Mouse (Mus musculus) heart, postnatal 10 days (tissue): ENCODE data around the gene Dnah2. TPM values are rescaled to one million over a fixed set of nuclear protein-coding genes. Genes with fewer than 3 reads are reported as not detected.

Experiments
- DNase-seq, 2 experiments: peaks; one replicate each; pipeline ENCODE4 v3.0.0; 2021
- intact Hi-C: fragments of 180-260 bp; cut with DNase I; formaldehyde crosslinking; loops from one replicate; pipeline ENCODE4 v1.15.1; 2025
- total RNA-seq, 2 experiments: library from RNA; stranded (reverse); gene quantifications; 2 replicates each; pipeline ENCODE4 v1.2.3; 2021

Gene Dnah2
- total RNA-seq, 2 experiments from 2014 or later = 0.02 to 0.10 TPM

- intact Hi-C loops = no loop called here
- no peak for DNase-seq
These were observed 125.0 kb downstream of the Dnah2 start for GRCm38 (mm10) chr11:69423885-69424284.

GRCm38 (mm10) chr11:69422842-69423241 is 126.1 kb downstream of the Dnah2 start:
- DNase-seq = no peak
- intact Hi-C loops = no loop called here

DNA sequence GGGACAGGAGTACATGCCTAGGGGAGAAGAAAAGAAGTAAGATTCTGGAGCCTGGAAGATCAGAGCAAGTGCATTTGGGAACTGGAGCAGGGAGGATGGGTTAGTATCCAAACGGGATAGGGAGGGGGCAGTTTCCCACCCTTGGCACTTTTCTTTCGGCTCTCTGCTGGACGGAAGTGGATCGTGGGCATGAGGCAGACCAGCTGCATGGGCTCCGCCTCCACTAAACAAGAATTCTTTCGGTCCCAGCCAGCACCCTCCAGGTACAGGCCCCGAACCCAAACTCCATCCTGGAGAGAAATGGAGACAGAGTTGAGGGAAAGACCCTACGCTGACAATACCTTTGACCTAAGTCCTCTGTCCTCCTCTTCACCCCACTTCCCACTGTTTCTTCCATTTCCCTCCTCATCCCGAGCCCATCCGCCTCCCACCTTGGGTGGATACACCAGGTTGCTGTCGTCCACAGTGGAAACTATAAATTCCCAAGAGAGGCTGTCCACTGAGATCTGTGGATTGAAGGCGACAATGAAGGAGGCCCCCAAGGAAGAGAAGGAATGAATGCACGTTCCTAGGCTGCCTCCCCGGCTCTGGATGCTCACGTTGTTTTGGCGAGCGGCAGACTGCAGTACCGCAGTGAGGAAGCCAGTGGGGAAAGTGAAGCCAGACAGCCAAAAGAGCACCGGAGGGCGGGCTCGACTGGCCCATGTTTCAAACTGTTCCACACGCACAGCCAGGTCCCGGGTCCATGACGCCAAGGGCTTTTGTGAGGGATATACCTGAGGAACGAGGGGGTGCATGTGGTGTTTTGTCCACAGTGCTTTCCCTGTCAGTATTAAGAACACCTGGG is 127.6 kb downstream of the Dnah2 start:
- DNase-seq = no peak
- intact Hi-C loops = no loop called here

- DNase-seq = no peak
- intact Hi-C loops = no loop called here
These were observed 128.3 kb downstream of the Dnah2 start for GRCm38 (mm10) chr11:69420554-69421000.

- intact Hi-C loops = loop anchor here (1.0 to 10.0 kb wide), 2 partner anchors 19 to 325 kb away; partner anchors contain the start of gene Per1
- DNase-seq = peak; percentile 66 to 71
These were observed 128.9 kb downstream of the Dnah2 start for GRCm38 (mm10) chr11:69419813-69420553.

DNA sequence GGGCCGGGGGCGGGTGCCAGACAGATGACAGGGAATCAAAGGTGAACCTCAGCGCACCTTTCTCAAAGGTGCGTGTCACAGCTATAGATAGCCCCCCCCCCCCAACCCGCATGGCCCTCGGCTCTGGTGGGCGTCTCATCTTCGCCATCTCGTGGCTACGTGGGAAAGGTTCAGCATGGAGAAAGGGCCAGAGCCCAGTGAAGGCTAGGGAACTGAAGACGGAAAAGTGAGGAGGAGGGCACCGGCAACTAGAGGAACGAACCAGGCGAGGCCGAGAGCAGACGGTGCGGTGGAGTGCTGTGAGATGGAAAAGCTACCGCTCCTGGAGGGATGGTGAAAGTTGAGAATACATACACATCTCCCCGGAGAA is 129.5 kb downstream of the Dnah2 start:
- intact Hi-C loops = loop anchor here (1.0 to 10.0 kb wide), 2 partner anchors 18 to 325 kb away; partner anchors contain the start of gene Per1
- peak; percentile 60 to 69 for DNase-seq

- intact Hi-C loops = loop anchor here (1.0 to 10.0 kb wide), 3 partner anchors 8 to 324 kb away; partner anchors contain the start of gene Per1
- peak; percentile 95 for DNase-seq
These were observed 130.1 kb downstream of the Dnah2 start for GRCm38 (mm10) chr11:69418481-69419442.

- intact Hi-C loops = loop anchor here (1.0 to 10.0 kb wide), 2 partner anchors 7 to 323 kb away; partner anchors contain the start of gene Per1
These were observed 131.2 kb downstream of the Dnah2 start for GRCm38 (mm10) chr11:69417449-69418384.

DNA sequence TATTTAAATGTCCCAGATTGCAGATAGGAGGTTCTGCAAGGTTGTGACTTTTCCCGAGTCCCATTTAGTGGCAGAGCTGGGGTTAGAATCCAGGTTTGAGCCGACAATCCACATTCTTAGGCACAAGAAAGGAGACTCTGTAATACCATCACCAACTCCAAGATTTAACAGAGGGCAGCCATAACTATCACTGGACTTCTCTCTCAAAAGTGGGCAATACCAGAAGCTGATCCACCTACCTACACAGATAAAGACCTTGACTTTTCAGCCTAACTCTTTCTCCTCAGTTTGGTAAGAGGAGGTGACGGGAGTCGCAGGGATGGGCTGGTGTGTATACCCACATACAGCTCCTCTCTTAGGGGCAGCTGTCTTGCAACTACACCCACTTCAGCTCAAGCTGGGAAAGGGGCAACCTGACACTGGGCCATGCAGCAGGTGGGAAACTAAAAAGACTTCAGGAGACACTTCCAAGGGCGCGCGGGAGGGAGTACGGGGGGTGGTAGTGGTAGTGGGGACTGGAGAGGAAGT is 131.9 kb downstream of the Dnah2 start:
- intact Hi-C loops = loop anchor here (10.0 kb wide), 1 partner anchor 322 kb away; the partner anchor contains the start of gene Per1
- DNase-seq = no peak

More at GRCm38 (mm10) chr11:69417449-69418384, 131.2 kb downstream of the Dnah2 start:
- DNase-seq = peak; percentile 97 to 98

DNA sequence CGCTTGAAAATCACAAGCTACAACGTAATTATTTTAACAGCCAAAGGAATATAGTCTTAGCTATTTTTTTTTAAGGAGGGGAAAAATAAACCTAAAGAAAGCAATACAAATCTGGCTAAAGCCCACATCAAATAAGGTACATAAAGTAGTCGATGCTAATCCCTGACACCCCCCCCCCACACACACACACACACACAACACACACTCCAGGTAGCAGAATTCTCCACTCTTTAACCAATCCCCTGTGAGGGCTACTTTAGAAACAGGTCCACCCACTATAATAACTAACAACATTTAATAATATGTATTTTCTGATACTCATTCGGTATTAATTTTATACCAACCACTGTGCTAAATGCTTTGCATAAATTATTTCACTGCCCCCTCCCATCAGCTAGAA is 132.4 kb downstream of the Dnah2 start:
- no peak for DNase-seq
- intact Hi-C loops = loop anchor here (10.0 kb wide), 1 partner anchor 322 kb away; the partner anchor contains the start of gene Per1

GRCm38 (mm10) chr11:69415668-69416451 is 133.1 kb downstream of the Dnah2 start:
- peak; percentile 72 to 78 for DNase-seq
- intact Hi-C loops = loop anchor here (10.0 kb wide), 1 partner anchor 321 kb away; the partner anchor contains the start of gene Per1

DNA sequence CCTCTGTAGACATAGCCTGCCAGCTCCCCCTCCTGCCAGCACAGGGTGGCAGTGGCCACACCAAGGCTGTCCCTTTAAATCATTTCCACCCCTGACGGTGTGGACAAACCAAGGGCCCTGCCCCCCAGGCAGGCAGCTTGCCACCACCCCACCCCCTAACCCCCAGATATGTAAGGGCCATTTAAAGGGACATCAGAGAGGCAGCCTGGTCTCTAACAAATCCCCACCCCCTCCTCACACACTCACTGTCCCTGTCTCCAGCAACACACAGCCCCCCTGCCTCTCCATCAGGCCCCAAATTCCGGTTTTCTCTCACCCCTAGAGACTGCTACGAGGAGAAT is 133.6 kb downstream of the Dnah2 start:
- peak; percentile 81 to 83 for DNase-seq
- intact Hi-C loops = loop anchor here (10.0 kb wide), 1 partner anchor 320 kb away; the partner anchor contains the start of gene Per1

GRCm38 (mm10) chr11:69414421-69415326 is 134.2 kb downstream of the Dnah2 start:
- intact Hi-C loops = loop anchor here (10.0 kb wide), 1 partner anchor 320 kb away; the partner anchor contains the start of gene Per1
- no peak for DNase-seq

DNA sequence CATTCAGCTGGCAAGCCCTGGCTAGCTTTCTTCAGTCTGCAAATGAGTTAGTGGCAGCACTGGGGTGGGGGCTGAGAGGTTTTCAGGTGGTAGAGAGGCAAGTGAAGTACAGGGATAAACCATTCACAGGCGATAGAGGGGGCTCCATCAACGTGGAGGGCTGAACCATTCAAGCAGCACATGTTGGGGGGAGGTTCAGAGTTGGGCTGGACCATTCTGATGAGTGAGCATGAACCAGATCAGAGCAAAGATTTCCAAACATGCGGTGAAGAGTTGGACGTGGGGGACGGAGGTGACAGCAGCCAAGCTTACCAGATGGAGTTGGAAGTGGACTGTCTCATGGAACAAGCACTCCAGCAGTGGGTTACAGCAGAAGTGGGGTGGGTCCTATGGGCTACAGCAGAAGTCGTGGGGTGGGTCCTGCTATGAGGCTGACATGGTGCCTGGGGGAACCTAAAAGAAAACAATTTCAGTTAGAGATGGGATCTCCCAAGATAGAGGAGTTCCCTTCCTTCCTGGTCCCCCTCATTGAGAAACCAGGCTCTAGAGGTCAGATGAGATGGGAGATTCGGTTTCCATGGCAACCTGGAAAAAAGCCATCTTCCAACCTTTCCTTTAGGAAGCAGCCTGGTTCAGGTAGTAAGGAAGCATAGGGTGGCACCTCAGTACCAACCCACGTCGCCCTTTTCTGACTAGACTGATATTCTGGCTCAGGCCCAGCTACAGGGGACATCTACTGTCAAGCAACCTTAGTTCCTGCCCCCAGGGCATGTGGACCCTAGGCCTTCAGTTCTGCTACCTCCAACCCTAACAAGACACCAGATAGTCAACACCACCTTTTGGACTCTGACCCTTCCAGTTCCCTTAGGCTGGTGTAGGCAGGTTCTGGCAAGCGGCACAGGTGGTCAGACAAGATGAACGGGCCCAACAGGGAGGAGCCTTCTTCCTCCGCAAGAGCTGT is 135.4 kb downstream of the Dnah2 start, which contains the start of gene Kdm6b:
Gene Kdm6b, minus strand, starts transcription at position 455 of the 961 bp plus-strand sequence.
- intact Hi-C loops = loop anchor here (10.0 kb wide), 1 partner anchor 319 kb away; the partner anchor contains the start of gene Per1
- no peak for DNase-seq

- DNase-seq = no peak
- intact Hi-C loops = loop anchor here (10.0 kb wide), 1 partner anchor 318 kb away; the partner anchor contains the start of gene Per1
These were observed 136.4 kb downstream of the Dnah2 start for GRCm38 (mm10) chr11:69412548-69412947.
